Mouse (Mus musculus): ENCODE results near the gene Exoc3l.
A peak's percentile ranks its signal among the peaks of the same experiment; 100 is the strongest.

Gene Exoc3l

GRCm38 (mm10) chr8:105268342-105269074, 27.4 kb downstream of the Exoc3l start:
- peak; percentile 97 for DNase-seq (ENCODE audit: low read depth, low spot score)

- no peak for DNase-seq (ENCODE audit: low read depth, low spot score)
Measured at GRCm38 (mm10) chr8:105266775-105267174, 29.1 kb downstream of the Exoc3l start.

GRCm38 (mm10) chr8:105265128-105265527, 30.8 kb downstream of the Exoc3l start:
- DNase-seq (ENCODE audit: low read depth, low spot score): no peak

GRCm38 (mm10) chr8:105264024-105264982, 31.6 kb downstream of the Exoc3l start, which contains the start of the genes Tradd and Fbxl8:
Gene Tradd, minus strand, starts transcription at chr8:105264609.
Gene Fbxl8, plus strand, starts transcription at chr8:105264648.
- DNase-seq (ENCODE audit: low read depth, low spot score): peak; percentile 66

- DNase-seq (ENCODE audit: low read depth, low spot score): no peak
Measured at GRCm38 (mm10) chr8:105263244-105263912, 32.5 kb downstream of the Exoc3l start.

GRCm38 (mm10) chr8:105261326-105261980, 34.4 kb downstream of the Exoc3l start:
- no peak for DNase-seq (ENCODE audit: low read depth, low spot score)

- no peak for DNase-seq (ENCODE audit: low read depth, low spot score)
Measured at GRCm38 (mm10) chr8:105260371-105261099, 35.4 kb downstream of the Exoc3l start.

- peak; percentile 82 for DNase-seq (ENCODE audit: low read depth, low spot score)
Measured at GRCm38 (mm10) chr8:105259721-105260320, 36.1 kb downstream of the Exoc3l start.

GRCm38 (mm10) chr8:105258911-105259720, 36.8 kb downstream of the Exoc3l start:
- peak; percentile 63 for DNase-seq (ENCODE audit: low read depth, low spot score)

- no peak for DNase-seq (ENCODE audit: low read depth, low spot score)
Measured at GRCm38 (mm10) chr8:105257318-105258114, 38.4 kb downstream of the Exoc3l start.

- DNase-seq (ENCODE audit: low read depth, low spot score): peak; percentile 80
Measured at GRCm38 (mm10) chr8:105254966-105255350, 40.9 kb downstream of the Exoc3l start, which contains the start of gene B3gnt9. Gene B3gnt9, minus strand, starts transcription at chr8:105255153.

GRCm38 (mm10) chr8:105254152-105254965, 41.5 kb downstream of the Exoc3l start:
- peak; percentile 91 for DNase-seq (ENCODE audit: low read depth, low spot score)

GRCm38 (mm10) chr8:105253766-105254151, 42.1 kb downstream of the Exoc3l start:
- no peak for DNase-seq (ENCODE audit: low read depth, low spot score)

GRCm38 (mm10) chr8:105252680-105253537, 43.0 kb downstream of the Exoc3l start:
- DNase-seq (ENCODE audit: low read depth, low spot score): no peak

- no peak for DNase-seq (ENCODE audit: low read depth, low spot score)
Measured at GRCm38 (mm10) chr8:105251954-105252353, 43.9 kb downstream of the Exoc3l start.

GRCm38 (mm10) chr8:105241016-105241415, 54.9 kb downstream of the Exoc3l start:
- no peak for DNase-seq (ENCODE audit: low read depth, low spot score)
